Mouse (Mus musculus) testis, postnatal 10 days (tissue): ENCODE measurements around the gene B3gat2.
A peak's percentile ranks its signal among the peaks of the same experiment; 100 is the strongest.

Source experiments
- DNase-seq: peaks from one replicate; pipeline ENCODE4 v3.0.0; 2021; ENCODE audit warnings: low spot score

Gene B3gat2

GRCm38 (mm10) chr1:23761502-23762135, at the start of gene B3gat2:
B3gat2 (plus strand) TSS chr1:23761753.
- DNase-seq = peak; percentile 50

GRCm38 (mm10) chr1:23720326-23720725, 41.2 kb upstream of the B3gat2 start:
- no peak for DNase-seq

- DNase-seq = no peak
Observed at GRCm38 (mm10) chr1:23721036-23721435, 40.5 kb upstream of the B3gat2 start.

- DNase-seq = no peak
Observed at GRCm38 (mm10) chr1:23722469-23723372, 38.8 kb upstream of the B3gat2 start.

- DNase-seq = no peak
Observed at GRCm38 (mm10) chr1:23731324-23731723, 30.2 kb upstream of the B3gat2 start.

DNA sequence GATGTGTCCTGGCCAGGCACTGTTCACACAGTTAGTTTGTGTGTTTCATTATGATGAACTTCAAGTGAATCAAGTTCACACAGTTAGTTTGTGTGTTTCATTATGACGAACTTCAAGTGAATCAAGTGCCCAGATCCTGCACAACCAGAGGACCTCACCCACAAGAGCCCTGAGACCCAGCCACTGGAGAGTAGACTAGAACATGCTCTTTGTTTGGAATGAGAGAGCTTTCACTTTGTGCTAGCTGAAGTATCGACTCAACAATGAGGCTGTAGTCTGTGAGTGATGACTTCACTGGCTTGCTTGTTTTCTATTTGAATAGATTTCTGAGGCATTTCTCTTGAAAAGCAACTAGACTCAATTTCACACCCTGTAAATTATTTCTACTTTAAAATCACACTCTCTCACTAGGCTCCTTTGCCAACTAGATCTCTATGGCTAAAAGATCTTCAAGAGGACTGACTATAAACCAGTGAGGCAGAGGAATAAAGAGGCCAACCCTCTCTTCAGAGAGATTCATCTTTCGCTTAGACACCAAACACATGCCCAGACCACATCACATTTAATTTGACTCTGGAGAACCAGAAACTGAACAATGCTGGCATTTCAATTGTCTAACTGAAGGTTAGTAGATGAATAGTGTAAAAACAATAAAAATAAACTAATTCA, 10.6 kb upstream of the B3gat2 start:
- DNase-seq = no peak

GRCm38 (mm10) chr1:23753091-23753490, 8.5 kb upstream of the B3gat2 start:
- DNase-seq = no peak

GRCm38 (mm10) chr1:23753591-23753990, 8.0 kb upstream of the B3gat2 start:
- no peak for DNase-seq

DNA sequence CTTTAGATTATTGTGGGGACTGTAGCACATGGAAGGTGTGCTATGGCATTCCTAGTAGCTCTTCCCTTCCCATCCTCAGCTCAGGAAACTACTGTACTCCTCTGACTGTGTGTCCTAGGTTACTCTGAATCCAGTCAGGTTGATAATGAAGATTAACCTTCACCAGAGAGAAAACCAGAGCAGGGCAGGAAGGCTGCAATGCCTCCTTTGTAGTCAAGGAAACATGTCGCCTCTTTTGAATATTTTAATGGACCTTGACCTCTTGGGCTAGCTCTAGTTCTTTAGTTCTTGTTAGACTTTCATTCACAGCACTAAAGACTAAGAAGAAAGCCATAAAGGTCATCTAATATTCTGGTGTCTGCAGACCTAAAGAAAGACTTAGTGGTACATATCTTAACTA, 7.2 kb upstream of the B3gat2 start:
- no peak for DNase-seq

DNA sequence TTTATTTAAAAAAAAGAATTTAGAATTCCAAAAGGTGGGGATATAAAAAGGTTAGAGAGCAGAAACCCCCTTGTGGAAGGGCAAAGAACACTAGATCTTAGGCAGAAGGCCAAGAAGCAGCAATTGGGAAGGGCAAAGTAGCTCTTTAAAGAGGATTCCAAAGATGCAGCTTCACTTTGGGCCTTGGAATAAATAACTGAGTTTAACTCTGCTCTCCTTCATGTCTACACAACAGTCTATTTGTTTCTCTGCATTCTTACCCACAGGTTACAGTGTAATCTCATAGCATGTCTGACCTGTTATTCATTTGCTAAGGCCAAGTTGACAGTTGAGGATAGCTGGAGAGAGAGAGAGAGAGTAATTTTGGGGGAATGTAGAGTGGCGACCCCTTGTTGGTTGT, 6.6 kb upstream of the B3gat2 start:
- DNase-seq = no peak

GRCm38 (mm10) chr1:23762136-23762687, 659 bp downstream of the B3gat2 start:
- peak; percentile 59 for DNase-seq

DNA sequence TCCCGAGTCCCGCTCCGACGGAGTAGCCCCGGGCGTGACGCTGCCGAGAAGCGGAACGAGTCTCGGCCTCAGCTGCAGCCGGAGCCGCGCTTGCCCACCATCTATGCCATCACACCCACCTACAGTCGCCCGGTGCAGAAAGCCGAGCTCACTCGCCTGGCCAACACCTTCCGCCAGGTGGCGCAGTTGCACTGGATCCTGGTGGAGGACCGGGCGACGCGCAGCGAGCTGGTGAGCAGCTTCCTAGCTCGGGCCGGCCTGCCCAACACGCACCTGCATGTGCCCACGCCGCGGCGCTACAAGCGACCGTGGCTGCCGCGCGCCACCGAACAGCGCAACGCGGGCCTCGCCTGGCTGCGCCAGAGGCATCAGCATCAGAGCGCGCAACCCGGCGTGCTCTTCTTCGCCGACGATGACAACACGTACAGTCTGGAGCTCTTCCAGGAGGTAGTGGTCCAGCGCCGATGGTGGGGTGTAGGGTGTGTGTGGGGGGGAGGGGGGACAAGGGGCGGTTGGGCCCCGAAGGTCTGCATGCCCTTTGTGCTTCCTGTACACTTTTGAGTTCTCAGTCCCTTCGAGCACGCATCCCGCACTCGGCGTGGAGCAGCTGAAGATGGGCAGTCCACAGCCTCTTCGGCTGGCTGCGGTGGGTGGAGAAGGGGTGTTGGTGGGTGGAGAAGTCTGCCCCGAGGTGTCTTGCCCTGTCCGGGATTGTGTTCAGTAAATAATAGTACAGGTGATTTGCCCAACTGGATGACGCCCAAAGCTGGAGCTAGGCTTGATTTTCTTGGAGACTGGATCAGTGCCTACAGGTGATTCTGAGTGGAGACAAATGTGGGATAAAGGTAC, 1.5 kb downstream of the B3gat2 start:
- DNase-seq = peak; percentile 95

GRCm38 (mm10) chr1:23763726-23764125, 2.2 kb downstream of the B3gat2 start:
- DNase-seq = no peak

- no peak for DNase-seq
Observed at GRCm38 (mm10) chr1:23764710-23765109, 3.2 kb downstream of the B3gat2 start.

DNA sequence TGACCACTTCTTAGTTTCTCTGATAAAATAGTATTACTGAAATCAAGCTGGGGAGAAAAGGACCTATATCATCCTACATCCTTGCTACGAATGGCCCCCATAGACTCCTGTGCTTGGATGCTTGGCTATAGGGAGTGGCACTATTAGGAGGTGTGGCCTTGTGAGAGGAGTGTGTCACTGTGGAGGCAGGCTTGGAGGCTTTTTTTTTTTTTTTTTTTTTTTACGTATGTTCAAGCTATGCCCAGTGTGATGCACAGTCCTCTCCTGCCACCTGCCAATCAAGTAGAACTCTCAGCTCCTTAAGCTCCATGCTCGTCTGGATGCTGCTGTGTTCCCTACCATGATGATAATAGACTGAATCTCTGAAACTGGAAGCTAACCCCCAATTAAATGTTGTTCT, 11.5 kb downstream of the B3gat2 start:
- DNase-seq = no peak

GRCm38 (mm10) chr1:23792737-23793533, 31.4 kb downstream of the B3gat2 start:
- DNase-seq = peak; percentile 87

GRCm38 (mm10) chr1:23798306-23798705, 36.8 kb downstream of the B3gat2 start:
- DNase-seq = no peak

- no peak for DNase-seq
Observed at GRCm38 (mm10) chr1:23821615-23822014, 60.1 kb downstream of the B3gat2 start.

- peak; percentile 69 for DNase-seq
Observed at GRCm38 (mm10) chr1:23826887-23827758, 65.6 kb downstream of the B3gat2 start.

- no peak for DNase-seq
Observed at GRCm38 (mm10) chr1:23834246-23834645, 72.7 kb downstream of the B3gat2 start.
